Mouse (Mus musculus) embryonic facial prominence, embryonic 10.5 days (tissue): ENCODE measurements around the gene Tmc1. TPM values are rescaled to one million over a fixed set of nuclear protein-coding genes. Genes with fewer than 3 reads are reported as not detected.

Experiments used
- DNase-seq: peaks from one replicate; pipeline ENCODE4 v3.0.0-alpha.2; 2017; ENCODE audit warnings: low spot score
- H3K27ac ChIP-seq: fragments of 300-500 bp; sonication (generic); replicated peaks from 2 replicates; pipeline ENCODE4 v1.5.1; 2016; ENCODE audit warnings: mild to moderate bottlenecking
- H3K27me3 ChIP-seq: fragments of 300-500 bp; sonication (generic); replicated peaks from 2 replicates; pipeline ENCODE4 v1.6.1; 2016; ENCODE audit warnings: low read depth, mild to moderate bottlenecking; ENCODE audit not compliant: poor library complexity, severe bottlenecking
- H3K36me3 ChIP-seq: fragments of 300-500 bp; sonication (generic); replicated peaks from 2 replicates; pipeline ENCODE4 v1.6.1; 2016; ENCODE audit warnings: mild to moderate bottlenecking, moderate library complexity
- H3K4me1 ChIP-seq: fragments of 300-500 bp; sonication (generic); 2 replicates; pipeline ENCODE4 v1.6.1; 2016
- H3K4me3 ChIP-seq: fragments of 300-500 bp; sonication (generic); 2 replicates; pipeline ENCODE4 v1.5.1; 2016; ENCODE audit warnings: mild to moderate bottlenecking, moderate library complexity
- H3K9me3 ChIP-seq: fragments of 300-500 bp; sonication (generic); 2 replicates; pipeline ENCODE4 v1.6.1; 2016; ENCODE audit warnings: mild to moderate bottlenecking
- WGBS: fragments of 180-500 bp; shearing (Covaris S2); methylation state at CpG from one replicate; pipeline ENCODE4 v1.1.7; 2016; 5-methylcytosine and 5-hydroxymethylcytosine counted together
- polyA plus RNA-seq: library from polyadenylated mRNA; unstranded; fragments of >200 nt; fragmentation: Nextera tagmentation; extraction: Ambion mirVana; gene quantifications from 2 replicates; pipeline ENCODE4 v1.2.1, GENCODE M21; 2016

The Tmc1 gene
- 0.14 and 0.24 TPM in 2 replicates for polyA plus RNA-seq

GRCm38 (mm10) chr19:20953874-20954273 is at the start of gene Tmc1:
Gene Tmc1 (minus strand): TSS chr19:20954202.
- Histone ChIP-seq H3K9me3 (peaks cover 12% of the 10 kb centered on the region; the same call in 1 of the 2 replicates), H3K27me3 (no peaks in the 10 kb centered on the region), H3K4me1 (no peaks in the 10 kb centered on the region), H3K27ac (no peak within 1 kb of the TSS), H3K36me3 (no peaks in the 10 kb centered on the region), H3K4me3 (no peak within 1 kb of the TSS)
- no peak for DNase-seq
- WGBS: 82% methylated on average over 6 of the region's 6 CpGs

- H3K4me1 ChIP-seq: no peaks in the 10 kb centered on the region
- H3K4me3 ChIP-seq: no peak overlapping the region
- no peaks in the 10 kb centered on the region for H3K36me3 ChIP-seq
- no peak for DNase-seq
- no peaks in the 10 kb centered on the region for H3K27me3 ChIP-seq
- no peak overlapping the region for H3K27ac ChIP-seq
- H3K9me3 ChIP-seq: no peaks in the 10 kb centered on the region
Measured at GRCm38 (mm10) chr19:21001552-21001951, 47.5 kb upstream of the Tmc1 start.

DNA sequence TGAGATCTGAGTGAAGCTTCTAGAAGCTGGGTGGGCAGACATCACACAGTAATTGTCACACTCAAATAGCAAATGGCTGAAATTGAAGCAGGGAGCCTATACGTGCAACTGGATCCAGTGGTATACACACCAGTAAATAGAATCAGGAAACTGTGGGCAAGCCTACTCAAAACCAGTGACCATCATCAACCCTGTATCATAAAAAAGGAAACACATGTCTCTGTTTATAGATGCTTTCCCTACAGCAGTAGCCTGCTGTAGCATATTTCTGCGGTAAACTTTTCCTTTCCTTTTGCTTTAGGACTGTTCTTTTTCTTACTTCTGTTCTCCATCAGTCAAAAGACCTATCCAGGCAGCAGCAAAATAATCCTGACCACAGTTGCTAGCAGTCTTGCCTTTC is 25.2 kb upstream of the Tmc1 start:
- 92% methylated on average over 2 of the region's 2 CpGs for WGBS

GRCm38 (mm10) chr19:20978148-20978547 is 24.1 kb upstream of the Tmc1 start:
- Histone ChIP-seq H3K36me3 (no peaks in the 10 kb centered on the region), H3K4me3 (no peak overlapping the region), H3K4me1 (no peaks in the 10 kb centered on the region), H3K9me3 (no peaks in the 10 kb centered on the region), H3K27ac (no peak overlapping the region), H3K27me3 (no peaks in the 10 kb centered on the region)
- no peak for DNase-seq
- WGBS: 33% methylated on average over 1 of the region's 1 CpGs

More for the DNA sequence above, 25.2 kb upstream of the Tmc1 start:
- no peak overlapping the region for H3K27ac ChIP-seq
- no peaks in the 10 kb centered on the region for H3K4me1 ChIP-seq
- H3K4me3 ChIP-seq: no peak overlapping the region
- DNase-seq: no peak
- H3K9me3 ChIP-seq: no peaks in the 10 kb centered on the region
- H3K27me3 ChIP-seq: no peaks in the 10 kb centered on the region
- H3K36me3 ChIP-seq: no peaks in the 10 kb centered on the region

DNA sequence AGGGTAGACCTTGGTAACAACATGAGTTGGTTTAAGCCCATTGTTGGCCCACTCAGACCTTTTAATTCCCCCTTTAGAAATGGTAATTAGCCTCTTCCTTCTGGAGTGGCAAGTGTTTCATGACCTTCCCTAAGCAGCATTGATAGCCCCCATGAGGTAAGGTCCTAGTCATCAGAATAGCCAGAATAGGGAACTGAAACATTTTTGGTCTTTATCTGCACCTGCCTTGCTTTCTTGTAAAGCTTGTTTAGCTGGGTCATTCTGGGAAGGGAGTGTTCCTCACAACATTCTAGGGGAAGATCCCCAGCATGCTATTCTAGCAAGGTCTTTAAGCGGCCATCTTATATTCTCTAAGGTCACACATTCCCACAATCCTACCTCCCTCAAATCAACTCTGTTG is 17.9 kb upstream of the Tmc1 start:
- no peaks in the 10 kb centered on the region for H3K27me3 ChIP-seq
- DNase-seq: no peak
- 90% methylated on average over 1 of the region's 1 CpGs for WGBS
- H3K36me3 ChIP-seq: no peaks in the 10 kb centered on the region
- no peak overlapping the region for H3K4me3 ChIP-seq
- H3K9me3 ChIP-seq: no peaks in the 10 kb centered on the region
- H3K4me1 ChIP-seq: no peaks in the 10 kb centered on the region
- no peak overlapping the region for H3K27ac ChIP-seq

DNA sequence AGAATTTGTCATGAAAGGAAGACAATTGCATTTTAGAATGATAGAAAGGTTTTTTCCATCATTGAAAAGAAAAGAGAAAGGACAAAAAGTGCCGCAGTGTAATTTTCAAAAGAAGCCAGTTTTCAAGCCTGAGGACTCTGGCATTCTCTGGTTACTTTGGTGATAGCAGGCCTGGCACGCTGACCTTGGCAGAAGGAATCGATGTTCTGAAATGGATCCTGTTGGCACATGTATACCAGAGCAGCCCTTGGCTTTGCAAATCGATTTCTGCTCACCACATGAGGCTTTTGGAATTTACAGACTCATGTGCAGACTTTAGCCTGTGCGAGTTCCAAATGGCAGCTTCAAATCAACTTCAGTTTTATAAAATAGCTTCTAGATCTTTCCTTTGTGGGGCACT is 813 bp upstream of the Tmc1 start:
- Histone ChIP-seq H3K4me3 (no peak overlapping the region), H3K9me3 (peaks cover 12% of the 10 kb centered on the region; the same call in 1 of the 2 replicates), H3K36me3 (no peaks in the 10 kb centered on the region), H3K27ac (no peak overlapping the region), H3K4me1 (no peaks in the 10 kb centered on the region), H3K27me3 (no peaks in the 10 kb centered on the region)
- 90% methylated on average over 5 of the region's 5 CpGs for WGBS
- no peak for DNase-seq

DNA sequence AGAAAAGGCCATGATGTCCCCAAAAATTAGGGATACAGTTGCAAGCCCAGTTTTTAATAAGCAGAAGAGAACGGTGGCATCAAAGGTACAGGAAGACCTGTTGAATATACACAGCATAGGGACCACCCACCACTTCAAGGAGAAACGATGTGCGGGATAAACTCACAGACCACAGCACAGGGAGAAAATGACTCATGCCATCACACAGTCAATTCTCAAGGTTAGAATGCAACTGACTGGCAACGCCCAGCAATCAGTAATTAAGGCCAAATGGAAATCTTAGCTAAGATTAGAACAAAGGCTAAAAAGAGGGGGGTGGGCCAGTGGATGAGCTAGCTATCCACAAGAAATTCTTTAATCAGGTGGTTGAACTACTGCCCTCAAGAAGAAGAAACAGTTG is 9.6 kb downstream of the Tmc1 start:
- no peaks in the 10 kb centered on the region for H3K9me3 ChIP-seq
- H3K36me3 ChIP-seq: no peaks in the 10 kb centered on the region
- H3K27ac ChIP-seq: no peak overlapping the region
- no peak overlapping the region for H3K4me3 ChIP-seq
- H3K27me3 ChIP-seq: no peaks in the 10 kb centered on the region
- no peaks in the 10 kb centered on the region for H3K4me1 ChIP-seq
- 65% methylated on average over 4 of the region's 4 CpGs for WGBS
- DNase-seq: no peak

DNA sequence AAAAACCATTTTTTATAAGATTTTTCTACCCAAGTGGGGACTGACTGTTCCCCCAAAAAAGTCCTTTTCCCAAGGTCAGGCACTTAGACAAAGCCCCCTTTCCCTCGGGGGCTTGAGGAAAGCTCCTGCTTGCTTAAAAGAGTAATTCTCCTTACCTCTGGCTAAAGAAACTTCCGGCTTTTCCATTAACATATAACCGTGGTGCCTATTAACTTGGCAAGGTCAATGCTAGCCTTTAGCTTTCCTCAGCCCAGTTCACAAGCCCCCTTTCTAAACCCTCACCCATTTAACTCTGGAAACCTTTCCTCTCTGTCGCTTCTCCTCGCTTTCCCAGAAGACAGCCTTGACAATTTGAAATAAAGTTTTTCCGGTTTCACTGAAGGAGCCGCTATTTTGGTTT is 29.7 kb downstream of the Tmc1 start:
- Histone ChIP-seq H3K4me1 (peaks cover 16% of the 10 kb centered on the region), H3K36me3 (no peaks in the 10 kb centered on the region), H3K4me3 (peak overlapping the region; percentile 18; the same call in 1 of the 2 replicates), H3K27me3 (no peaks in the 10 kb centered on the region), H3K27ac (peak overlapping the region; percentile 75), H3K9me3 (no peaks in the 10 kb centered on the region)
- DNase-seq: no peak
- 36% methylated on average over 7 of the region's 7 CpGs for WGBS

GRCm38 (mm10) chr19:20923336-20924211 is 30.4 kb downstream of the Tmc1 start:
- no peaks in the 10 kb centered on the region for H3K9me3 ChIP-seq
- peaks cover 16% of the 10 kb centered on the region for H3K4me1 ChIP-seq
- H3K36me3 ChIP-seq: no peaks in the 10 kb centered on the region
- no peaks in the 10 kb centered on the region for H3K27me3 ChIP-seq
- DNase-seq: peak; percentile 67
- 8% methylated on average over 10 of the region's 10 CpGs for whole genome bisulfite sequencing
- H3K4me3 ChIP-seq: peak overlapping the region; percentile 18; the same call in 1 of the 2 replicates
- peak overlapping the region; percentile 75 for H3K27ac ChIP-seq

GRCm38 (mm10) chr19:20918241-20918640 is 35.8 kb downstream of the Tmc1 start:
- Histone ChIP-seq H3K27ac (no peak overlapping the region), H3K27me3 (no peaks in the 10 kb centered on the region), H3K4me1 (peaks cover 1% of the 10 kb centered on the region; the same call in 1 of the 2 replicates), H3K36me3 (no peaks in the 10 kb centered on the region), H3K9me3 (no peaks in the 10 kb centered on the region), H3K4me3 (no peak overlapping the region)
- WGBS: 86% methylated on average over 4 of the region's 4 CpGs
- DNase-seq: no peak

GRCm38 (mm10) chr19:20915151-20915550 is 38.9 kb downstream of the Tmc1 start:
- no peaks in the 10 kb centered on the region for H3K27me3 ChIP-seq
- DNase-seq: no peak

DNA sequence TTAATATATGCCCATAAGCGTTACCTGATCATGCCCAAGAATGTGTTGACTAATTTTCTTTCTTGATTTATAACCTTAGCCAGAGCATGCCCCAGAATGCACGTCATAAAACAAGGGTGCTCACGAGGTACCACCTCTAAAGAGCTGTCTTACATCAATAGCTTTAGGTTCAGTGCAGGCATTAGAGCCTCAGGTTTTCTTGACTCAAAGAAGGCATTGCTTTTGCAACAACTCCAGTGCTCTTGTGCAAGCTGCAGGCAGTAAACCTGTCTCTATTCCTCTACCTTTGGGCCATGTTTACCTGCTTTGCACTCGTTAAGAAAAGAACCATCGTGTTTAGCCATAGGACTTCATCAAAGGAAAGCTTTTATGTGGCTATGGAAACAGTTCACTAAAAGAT is 43.6 kb downstream of the Tmc1 start:
- Histone ChIP-seq H3K4me3 (no peak overlapping the region), H3K27me3 (no peaks in the 10 kb centered on the region), H3K9me3 (no peaks in the 10 kb centered on the region), H3K4me1 (no peaks in the 10 kb centered on the region), H3K36me3 (no peaks in the 10 kb centered on the region), H3K27ac (no peak overlapping the region)
- 87% methylated on average over 5 of the region's 5 CpGs for WGBS
- DNase-seq: no peak

More at GRCm38 (mm10) chr19:20915151-20915550, 38.9 kb downstream of the Tmc1 start:
- 78% methylated on average over 2 of the region's 2 CpGs for WGBS
- Histone ChIP-seq H3K4me3 (no peak overlapping the region), H3K27ac (no peak overlapping the region), H3K36me3 (no peaks in the 10 kb centered on the region), H3K9me3 (no peaks in the 10 kb centered on the region), H3K4me1 (no peaks in the 10 kb centered on the region)

DNA sequence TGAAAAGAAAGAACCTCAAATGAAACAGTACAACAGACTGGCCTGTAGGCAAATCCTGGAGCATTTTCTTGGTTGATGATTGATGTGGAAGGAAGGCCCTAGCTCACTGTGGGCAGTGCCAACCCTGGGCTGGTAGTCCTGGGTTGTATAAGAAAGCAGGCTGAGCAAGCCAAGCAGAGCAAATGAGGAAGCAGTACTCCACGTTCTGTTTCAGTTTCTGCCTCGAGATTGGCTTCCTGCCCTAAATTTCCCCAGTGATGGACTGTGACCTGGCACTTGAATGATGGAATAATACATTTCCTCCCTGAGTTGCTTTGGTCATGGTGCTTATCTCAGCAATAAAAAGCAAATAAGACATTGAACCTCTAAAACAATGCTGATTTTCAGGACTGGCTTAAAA is 72.8 kb downstream of the Tmc1 start:
- H3K27me3 ChIP-seq: no peaks in the 10 kb centered on the region
- no peaks in the 10 kb centered on the region for H3K36me3 ChIP-seq
- H3K4me1 ChIP-seq: no peaks in the 10 kb centered on the region
- no peak overlapping the region for H3K4me3 ChIP-seq
- H3K27ac ChIP-seq: no peak overlapping the region
- 79% methylated on average over 2 of the region's 2 CpGs for WGBS
- DNase-seq: no peak
- no peaks in the 10 kb centered on the region for H3K9me3 ChIP-seq
